Mouse (Mus musculus): ENCODE data around the gene Bcl2l10.

DNA sequence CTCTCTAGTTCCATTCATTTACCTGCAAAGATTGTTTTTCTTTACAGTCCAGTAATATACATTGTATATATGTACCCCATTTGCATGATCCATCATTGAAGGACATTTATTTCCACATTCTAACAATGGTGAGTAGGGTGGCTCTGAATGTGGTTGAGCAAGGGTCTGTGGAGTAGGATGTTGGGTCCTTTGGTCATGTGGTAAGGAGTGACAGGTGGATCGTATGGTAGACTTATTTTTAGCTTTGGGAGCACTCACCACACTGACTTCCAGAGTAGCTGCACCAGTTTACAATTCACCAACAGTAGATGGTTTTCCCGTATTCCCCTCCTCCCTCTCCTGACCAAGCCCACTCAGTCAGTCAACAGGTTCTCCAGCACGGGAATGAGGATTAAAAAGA, 21.2 kb downstream of the Bcl2l10 start:
- TF ChIP-seq POLR2A (IDR thresholded peaks at IDR 0.05; ENCODE audit: extremely low read depth, insufficient read depth, low read length): no peak
- TF ChIP-seq CTCF (IDR thresholded peaks at IDR 0.05; ENCODE audit: low read depth, low read length): no peak

Data from liver, adult 2 months (tissue).